Mouse (Mus musculus): ENCODE results near the gene Stac.

Gene Stac

DNA sequence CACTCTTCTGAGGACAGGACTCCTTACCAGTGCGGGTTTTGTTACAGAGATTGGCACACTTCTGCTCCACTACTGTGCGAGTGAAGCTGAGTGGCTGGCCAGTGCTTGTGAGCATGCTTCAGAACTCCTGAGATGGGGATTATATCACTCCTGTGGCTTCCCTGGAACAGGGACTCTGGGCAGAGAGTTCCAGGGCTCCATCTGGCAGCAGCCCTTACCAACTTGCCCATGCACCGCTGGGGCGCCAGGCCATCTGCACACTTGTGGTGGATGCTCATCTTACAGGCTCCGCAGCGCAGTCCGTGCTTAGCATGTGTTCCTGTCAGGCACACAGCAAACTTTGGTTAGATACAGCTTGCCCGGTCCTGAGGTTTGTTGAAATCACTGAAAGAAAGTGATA lies 83.5 kb downstream of the Stac start:
- no peak for ATAC-seq (ENCODE audit: low TSS enrichment)

- ATAC-seq (ENCODE audit: low TSS enrichment) = no peak
These were observed 102.6 kb downstream of the Stac start for GRCm38 (mm10) chr9:111587527-111587926.

DNA sequence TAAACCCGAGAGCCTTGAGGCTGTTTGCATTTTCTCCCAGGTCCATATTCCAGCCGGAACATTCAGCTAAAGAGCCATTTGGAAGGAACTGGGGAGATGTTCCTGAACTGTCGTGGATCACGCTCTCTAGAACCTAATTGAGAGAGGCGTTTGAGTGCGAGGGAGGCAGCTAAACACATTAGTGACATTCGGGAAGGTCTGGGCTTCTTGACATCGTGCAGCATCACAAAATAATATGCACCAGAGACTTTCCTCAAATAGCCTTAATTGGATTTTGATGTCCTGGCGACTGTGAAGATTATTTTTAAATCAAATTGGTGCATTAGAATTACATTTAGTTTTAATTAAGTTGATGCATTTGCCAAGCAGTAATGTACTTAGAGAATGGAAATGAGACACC lies 111.4 kb downstream of the Stac start:
- no peak for ATAC-seq (ENCODE audit: low TSS enrichment)

DNA sequence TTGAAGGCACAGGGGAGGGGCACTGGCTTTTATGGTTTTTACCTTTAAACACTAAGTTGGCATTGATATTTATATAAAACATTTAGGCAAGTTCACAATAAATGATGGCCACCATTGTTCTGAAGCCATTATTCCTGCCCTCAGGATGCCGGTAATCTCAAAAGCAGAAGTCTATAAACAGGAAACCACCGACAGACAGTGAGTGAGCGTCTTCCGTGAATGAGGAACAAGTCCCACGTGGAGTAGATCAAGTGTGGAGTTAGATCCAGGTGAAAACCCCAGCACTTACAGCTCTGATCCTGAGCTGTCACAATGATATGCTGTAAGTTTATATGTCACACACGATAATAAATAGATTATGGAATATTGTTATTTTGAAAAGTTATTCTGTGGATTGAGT lies 112.7 kb downstream of the Stac start:
- no peak for ATAC-seq (ENCODE audit: low TSS enrichment)

DNA sequence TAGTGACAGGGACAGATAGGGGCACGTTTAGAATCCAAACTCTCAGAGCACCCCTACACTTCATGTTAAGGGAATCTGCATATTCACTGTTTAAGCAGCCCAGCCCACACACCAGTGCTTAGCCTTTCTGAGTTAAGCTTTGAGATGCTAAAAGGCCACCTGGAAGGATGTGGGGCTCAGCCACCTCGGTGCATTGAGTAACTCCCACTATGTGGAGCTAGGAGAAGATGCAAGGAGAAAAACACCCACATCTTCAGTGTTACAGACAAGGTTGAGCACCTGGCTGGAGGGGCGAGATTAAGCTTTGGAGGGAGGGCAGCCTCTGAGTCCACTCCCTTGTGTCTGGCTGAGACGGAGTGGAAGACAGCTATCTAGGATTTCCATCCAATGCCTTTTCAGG lies 114.3 kb downstream of the Stac start:
- no peak for ATAC-seq (ENCODE audit: low TSS enrichment)

DNA sequence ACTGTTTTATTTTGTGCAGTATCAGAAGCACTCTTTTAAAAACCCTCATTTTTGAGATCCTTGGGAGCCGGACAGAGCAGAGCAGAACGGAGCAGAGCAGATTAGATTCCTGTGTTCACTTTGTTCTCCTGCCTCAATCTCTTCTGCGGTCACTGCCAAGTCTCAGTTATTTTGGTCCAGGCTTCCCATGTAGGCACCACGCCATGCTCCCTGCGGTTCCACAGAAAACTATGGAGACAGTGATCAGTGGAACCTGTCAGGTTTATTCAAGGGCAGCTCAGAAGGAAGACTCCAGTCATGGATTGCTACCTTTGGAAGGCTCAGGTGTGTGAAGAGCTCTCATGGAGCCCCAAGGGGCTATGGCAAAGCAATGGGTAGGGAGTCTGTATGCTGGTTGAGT lies 116.3 kb downstream of the Stac start:
- ATAC-seq (ENCODE audit: low TSS enrichment) = peak; percentile 47

DNA sequence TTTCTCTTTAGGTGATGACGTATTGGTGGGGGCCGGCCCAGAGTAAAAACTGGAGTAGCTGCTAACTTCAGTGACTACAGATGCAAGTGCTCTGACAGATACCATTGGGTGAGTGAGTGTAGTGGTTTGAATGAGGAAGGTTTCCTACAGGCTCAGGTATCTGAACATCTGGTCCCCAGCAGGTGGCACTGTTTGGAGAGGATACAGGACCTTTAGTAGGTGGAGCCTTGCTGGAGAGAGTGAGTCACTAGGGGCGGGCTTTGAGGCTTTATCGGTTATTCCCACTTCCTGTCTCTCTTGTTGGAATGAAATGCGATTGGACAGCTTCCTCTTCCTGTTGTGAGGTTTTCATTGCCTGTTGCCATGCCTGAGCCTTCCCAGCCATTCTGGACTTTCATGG lies 118.5 kb downstream of the Stac start:
- no peak for ATAC-seq (ENCODE audit: low TSS enrichment)

- no peak for ATAC-seq (ENCODE audit: low TSS enrichment)
These were observed 126.0 kb downstream of the Stac start for GRCm38 (mm10) chr9:111564176-111564575.

DNA sequence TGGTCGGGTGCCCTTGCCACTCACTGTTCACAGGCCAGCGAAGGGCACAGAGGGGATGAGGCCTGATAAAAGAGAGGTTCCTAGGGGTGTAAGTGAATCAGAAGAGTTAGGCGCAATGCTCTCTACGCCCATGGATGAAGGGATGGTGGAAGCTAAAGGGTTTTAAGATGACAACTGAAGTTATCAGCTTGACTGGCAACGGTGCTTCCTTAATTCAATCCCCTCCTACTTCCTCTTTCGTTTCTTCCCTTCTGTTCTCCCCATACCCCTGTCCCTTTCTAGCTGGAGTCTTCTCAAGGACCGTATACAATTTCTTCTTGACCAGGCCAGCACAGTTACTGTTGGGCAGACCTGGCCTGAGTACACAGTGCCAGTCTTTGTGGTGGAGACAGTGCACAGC lies 126.9 kb downstream of the Stac start:
- no peak for ATAC-seq (ENCODE audit: low TSS enrichment)

DNA sequence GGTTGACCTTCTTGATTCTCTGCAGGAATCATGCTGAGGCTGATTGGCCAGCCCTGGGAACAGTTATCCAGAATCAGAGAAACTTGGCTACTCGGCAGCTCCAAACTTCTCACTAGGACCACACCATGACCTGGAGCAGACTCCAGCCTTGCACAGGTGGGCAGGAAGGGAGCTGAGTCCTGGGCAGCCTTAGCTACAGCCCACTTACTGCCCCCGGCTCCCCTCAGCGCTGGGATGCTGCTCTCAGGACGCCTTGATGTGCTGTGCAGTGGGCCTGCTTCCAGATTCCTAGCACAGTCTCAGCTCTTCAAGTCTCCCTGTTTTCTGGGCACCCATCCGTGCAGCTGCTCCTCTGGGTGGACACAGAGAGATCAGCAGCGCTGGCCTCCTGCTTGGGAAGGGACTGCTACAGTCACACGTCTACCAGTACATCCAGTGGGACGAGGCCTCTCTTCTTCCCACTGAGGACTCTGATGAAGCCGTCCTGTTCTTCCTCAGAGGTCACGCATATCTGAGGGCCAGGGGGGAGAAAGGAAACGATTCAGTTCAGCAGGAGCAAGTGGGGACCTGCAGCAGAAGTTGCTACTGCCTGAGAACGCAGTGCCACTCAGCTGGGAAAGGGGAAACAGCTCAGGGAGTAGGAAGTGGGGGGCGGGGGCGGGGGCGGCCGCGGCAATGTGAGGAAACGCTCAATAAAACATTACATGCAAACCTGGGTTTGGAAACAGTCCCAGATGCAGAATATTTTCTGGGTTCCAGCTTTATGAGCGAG lies 127.7 kb downstream of the Stac start:
- peak; percentile 59; the same call in 1 of the 2 replicates for ATAC-seq (ENCODE audit: low TSS enrichment)

DNA sequence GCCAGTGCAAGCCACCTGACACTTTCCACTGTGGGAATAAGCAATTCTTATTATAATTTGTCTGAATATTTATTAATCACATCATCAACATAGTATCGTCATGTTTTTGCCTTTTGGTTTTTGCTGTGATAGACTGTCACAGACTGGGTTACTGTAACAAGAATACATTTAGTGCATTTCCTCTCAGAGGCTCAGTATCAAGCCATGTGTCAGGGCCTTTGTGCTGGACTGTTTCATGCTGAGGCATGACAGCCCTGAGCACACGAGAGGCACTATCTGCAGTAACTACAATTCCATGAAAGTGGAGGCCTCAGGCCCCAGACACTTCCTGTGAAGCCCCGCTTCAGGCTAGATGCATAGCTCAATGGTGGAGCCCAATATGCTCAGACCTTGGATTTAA lies 133.4 kb downstream of the Stac start:
- no peak for ATAC-seq (ENCODE audit: low TSS enrichment)

GRCm38 (mm10) chr9:111552865-111553264 lies 137.3 kb downstream of the Stac start:
- ATAC-seq (ENCODE audit: low TSS enrichment) = no peak

DNA sequence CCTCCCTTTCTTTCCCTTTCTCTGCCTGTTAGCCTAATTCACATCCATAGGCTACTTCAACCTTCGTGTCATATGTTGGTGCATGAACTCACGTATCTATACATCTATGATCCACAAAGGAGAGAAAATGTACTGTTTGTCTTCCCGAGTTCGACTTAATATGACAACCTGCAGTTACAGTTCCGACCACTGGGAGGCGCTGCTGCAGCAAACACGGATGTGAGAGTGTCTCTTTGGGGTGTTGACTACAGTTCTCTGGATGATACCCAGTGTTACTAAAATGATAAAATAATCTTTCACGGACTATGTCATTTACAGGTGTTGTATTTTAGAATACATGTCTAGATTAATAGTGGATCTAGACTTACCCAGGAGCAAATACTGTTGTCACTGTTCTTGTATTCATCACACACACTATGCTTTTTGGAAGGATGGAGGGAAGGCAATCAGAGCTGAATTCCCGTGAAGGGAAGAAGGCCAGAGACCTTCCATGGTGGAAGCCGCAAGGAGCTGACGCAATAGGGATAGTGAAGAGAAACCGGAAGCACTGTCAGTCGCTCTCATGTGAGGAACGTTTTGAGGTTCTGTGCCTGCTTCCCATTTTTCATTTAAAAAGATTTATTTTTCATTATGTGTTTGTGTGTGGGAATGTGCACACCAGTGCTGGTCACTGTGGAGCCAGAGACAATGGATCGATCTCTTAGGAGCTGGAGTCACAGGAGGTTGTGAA lies 138.5 kb downstream of the Stac start:
- ATAC-seq (ENCODE audit: low TSS enrichment) = no peak

DNA sequence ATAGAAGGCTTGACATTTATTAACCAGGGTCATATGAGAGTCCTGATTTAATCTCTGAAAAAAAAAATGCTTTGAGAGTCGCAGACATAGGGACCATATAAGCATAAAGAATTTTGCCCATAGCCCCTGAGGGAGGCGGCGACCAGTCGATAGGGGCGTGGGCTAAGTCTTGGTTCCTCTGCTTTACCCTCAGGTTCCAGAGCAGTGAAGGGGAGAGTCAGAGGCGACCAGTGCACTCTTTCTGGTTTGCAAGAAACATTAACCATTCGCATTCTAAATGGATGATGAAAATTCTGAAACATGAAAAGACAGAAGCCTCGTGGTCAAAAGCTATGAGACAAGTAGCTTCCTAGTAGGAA lies 139.2 kb downstream of the Stac start:
- ATAC-seq (ENCODE audit: low TSS enrichment) = no peak

GRCm38 (mm10) chr9:111550281-111550962 lies 139.7 kb downstream of the Stac start:
- no peak for ATAC-seq (ENCODE audit: low TSS enrichment)

GRCm38 (mm10) chr9:111542663-111543062 lies 147.5 kb downstream of the Stac start:
- no peak for ATAC-seq (ENCODE audit: low TSS enrichment)

DNA sequence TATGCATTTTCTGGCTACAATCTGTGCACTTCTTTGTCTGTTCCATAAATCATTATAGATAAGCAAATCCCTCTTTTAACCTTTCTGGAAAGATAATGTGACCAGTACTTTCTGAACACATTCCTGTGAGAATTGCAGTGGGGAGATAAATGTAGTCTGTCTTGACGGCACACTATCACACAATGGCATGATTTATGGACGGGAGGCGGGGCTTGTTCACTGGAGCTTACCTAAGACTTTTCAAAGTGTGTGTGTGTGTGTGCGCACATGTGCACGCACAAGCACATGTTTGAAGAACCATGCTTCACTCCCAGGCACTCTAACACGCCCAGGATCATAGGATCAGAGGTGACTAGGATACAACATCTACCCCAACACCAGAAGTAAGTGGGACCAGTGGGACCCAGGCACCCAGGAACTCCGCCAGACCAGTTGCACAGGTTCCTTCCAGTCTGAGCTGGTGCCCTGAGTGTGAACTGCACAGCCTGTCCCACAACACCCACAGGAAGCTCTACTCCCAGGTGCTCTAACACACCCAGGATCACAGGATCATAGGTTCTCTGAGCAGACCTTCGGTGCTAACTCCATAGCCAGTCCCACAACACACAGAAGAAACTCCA lies 154.6 kb downstream of the Stac start:
- ATAC-seq (ENCODE audit: low TSS enrichment) = no peak

- ATAC-seq (ENCODE audit: low TSS enrichment) = no peak
These were observed 155.3 kb downstream of the Stac start for GRCm38 (mm10) chr9:111534744-111535423.

DNA sequence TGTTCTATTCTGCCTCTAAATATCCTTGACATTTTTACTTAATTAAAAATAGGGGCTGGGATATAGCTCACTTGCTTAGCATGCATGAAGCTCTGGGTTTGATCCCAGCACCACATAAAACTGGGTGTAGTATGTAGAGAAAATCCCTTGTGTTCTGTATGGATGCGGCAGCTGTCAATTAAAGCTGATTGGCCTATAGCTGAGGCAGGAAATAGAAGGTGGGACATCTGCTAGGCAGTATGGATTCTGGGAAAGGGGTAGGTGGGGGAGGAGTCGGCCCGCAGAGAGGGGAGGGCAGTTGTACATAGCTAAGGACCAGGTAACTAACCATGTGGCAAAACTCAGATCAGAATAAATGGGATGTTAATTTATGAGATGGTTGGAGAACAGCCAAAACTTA lies 166.3 kb downstream of the Stac start:
- ATAC-seq (ENCODE audit: low TSS enrichment) = no peak

DNA sequence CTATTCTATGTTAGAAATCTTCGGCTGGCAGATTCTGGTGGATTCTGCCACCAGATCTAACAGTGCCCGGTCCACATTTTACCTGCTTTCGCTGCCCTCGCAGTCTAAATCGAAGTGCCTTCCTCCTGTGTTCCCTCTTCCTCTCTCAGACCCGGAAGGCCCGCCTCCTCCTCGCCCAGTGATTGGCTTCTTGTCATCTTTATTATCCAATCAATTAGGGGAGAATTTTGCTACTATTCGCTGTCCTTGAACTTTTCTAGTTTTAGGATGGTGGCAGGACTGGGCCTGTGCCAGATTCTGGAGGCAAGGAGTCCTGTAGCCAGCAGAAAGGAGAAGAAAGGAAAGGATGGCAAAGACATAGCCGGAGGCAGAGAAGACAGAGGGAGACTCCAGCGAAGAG lies 167.0 kb downstream of the Stac start:
- no peak for ATAC-seq (ENCODE audit: low TSS enrichment)

- no peak for ATAC-seq (ENCODE audit: low TSS enrichment)
These were observed 167.9 kb downstream of the Stac start for GRCm38 (mm10) chr9:111522226-111522625.

DNA sequence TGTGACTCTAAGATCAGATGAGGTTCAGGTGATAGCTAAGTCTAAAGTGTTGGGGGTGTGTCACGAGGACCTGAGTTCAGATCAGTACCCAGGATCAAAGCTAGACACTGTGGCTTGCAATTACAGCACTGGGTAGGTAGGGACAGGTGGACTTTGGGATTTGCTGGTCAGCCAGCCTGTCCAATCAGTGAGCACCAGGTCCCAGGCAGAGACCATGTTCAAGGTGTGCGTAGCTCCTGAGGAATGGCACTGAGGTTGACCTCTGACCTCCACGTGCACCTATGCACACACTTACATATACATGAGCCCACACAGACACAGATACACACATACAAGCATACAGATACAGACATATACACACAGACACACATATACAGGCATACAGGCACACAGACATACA lies 174.6 kb downstream of the Stac start:
- no peak for ATAC-seq (ENCODE audit: low TSS enrichment)

Measured in frontal cortex, adult (tissue).